Mouse (Mus musculus) heart, postnatal 25 days (tissue): ENCODE data around the gene Ndufs1. TPM values are rescaled to one million over a fixed set of nuclear protein-coding genes. Genes with fewer than 3 reads are reported as not detected.

Experiments used
- DNase-seq: peaks from one replicate; pipeline ENCODE4 v3.0.0; 2022; ENCODE audit warnings: low spot score
- intact Hi-C: fragments of 180-260 bp; cut with DNase I; formaldehyde crosslinking; loops from one replicate; pipeline ENCODE4 v1.15.1; 2025
- total RNA-seq, 2 experiments: library from RNA; stranded (reverse); gene quantifications; 2 replicates each; pipeline ENCODE4 v1.2.3; 2021

Ndufs1 gene
- 100 to 1,000 TPM; 830 to 856 TPM for total RNA-seq

DNA sequence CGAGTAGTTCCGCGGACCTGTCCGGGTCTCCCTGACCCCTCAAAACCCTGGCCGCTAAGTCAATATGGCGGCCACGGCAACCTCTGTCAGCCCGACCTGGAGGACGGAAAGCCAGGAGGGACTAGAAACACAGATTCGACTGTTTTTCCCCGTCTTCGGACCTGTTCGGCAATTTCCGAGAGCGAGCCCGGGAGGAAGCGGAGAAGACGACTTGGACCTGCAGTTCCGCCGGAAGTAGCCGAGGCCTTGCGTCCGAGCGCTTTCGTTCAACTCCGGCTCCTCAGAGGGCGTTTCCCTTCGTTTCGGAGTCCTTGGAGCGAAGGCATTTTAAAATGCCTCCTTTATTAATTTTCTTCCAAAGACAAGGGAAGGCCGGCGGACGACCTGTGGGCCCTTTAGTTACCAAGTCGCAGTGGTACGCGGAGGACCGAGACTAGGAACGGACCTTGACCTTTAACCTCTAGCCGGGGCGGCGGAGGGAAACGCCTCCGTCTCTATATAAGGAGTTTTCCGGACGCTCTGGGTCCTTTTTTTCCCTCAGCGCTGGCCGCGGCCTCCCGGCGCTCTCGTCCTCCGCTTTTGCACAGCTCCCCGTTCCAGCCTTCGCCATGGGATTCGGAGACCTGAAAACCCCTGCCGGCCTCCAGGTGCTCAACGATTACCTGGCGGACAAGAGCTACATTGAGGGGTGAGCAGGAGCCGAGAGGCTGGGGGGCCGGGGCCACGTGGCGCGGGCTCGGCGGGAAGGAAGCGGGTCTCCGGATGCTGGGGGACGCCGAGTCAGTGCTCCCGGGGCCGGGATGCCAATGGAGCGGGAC, at the start of gene Ndufs1, which contains the start of gene Eef1b2:
Gene Ndufs1, minus strand, starts transcription at position 230 of the 818 bp plus-strand sequence.
Gene Eef1b2, plus strand, starts transcription at position 222 of the 818 bp plus-strand sequence.
- intact Hi-C loops, result loop anchor here (2.0 to 10.0 kb wide), 2 partner anchors 62 to 1358 kb away; partner anchors contain the start of genes Creb1 and Ino80d
- DNase-seq, result peak; percentile 93

DNA sequence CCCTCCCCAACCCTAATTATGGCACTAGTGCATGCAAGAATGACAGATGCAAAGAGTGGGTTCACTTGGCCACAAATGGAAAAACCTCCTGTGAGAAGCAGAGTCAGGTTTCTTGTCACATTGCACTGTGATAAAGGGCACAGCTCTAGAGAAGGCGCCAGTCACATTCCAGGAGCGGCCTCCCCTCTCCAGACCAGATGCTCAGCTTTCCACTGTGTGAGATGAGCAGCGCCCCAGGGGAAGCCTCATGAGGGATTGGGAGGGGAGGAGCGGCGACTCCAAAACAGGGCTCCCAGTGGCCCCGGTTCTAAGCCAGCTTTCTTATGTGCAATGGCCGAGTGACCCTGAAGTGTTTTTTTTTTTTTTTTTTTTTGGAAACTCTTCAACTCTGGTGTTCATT, 49.3 kb upstream of the Ndufs1 start:
- intact Hi-C loops, result no loop called here
- DNase-seq, result no peak

DNA sequence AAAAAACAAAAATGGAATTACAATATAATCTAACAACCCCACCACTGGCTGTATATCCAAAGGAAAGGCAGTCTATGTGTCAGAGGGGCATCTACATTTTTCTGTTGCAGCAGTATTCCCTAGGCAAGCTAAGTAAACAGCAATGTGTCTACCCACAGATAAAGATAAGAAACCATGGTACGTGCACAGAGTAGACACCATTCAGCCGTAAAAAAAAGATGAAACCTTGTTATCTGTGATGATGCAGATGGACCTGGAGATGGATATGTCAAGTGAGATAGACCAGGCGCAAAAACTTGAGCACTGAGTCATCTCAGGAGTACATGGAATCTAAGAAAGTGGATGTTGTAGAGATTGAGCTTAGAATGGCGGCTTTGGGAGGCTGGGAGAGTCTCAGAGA, 48.4 kb upstream of the Ndufs1 start:
- DNase-seq, result no peak
- intact Hi-C loops, result no loop called here

DNA sequence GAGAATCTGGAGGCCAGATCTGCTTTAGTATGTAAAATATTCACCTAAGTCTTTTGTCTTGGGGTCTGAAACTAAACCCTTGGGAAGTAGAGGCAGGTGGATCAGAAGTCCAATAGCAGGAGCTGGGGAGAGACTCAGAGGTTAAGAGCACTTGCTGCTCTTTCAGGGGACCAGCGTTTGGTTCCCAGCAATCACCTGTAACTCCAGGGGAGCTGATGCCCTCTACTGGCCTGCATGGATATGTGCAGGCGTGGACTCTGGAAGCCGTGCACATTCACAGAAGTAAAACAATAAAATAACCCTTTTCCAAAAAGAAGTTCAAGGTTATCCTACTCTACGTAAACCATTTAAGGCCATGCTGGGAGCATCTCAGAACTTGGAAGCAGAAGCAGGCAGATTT, 42.6 kb upstream of the Ndufs1 start:
- DNase-seq, result no peak
- intact Hi-C loops, result no loop called here

DNA sequence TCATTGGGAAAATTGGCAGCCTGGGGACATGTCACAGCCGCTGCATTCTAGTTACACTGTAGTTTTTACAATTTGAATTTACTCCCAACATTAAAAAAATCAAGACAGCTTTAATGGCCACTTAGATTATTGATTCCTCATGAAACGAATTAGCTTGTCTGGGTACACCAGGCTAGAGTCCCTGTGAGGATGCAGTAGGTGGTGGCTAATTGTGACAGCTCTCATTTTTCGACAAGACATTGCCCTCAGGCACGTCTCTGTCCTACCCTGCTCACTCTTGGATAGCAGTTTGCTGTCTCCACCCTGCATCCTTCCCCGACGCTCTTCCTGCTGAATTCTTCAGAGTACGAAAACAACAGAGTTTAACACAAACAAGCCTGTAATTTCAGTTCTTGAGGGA, 38.0 kb upstream of the Ndufs1 start:
- DNase-seq, result no peak
- intact Hi-C loops, result no loop called here

DNA sequence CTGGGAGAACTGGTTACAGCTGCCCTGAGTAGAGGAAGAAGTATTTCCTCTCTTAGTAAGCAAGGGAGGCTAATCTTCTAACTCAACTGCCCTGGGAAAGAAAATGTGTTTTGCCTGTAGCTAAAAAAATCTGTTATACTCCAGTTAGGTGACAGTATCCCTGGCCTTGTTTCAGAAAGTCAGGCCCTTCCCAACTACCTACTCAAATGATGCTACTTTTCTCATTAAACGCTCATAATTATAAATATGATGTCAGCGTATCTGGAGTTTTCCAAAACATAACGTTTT, 37.6 kb upstream of the Ndufs1 start, which contains the start of gene Gpr1:
Gene Gpr1, minus strand, starts transcription at position 273 of the 288 bp plus-strand sequence.
- intact Hi-C loops, result no loop called here
- no peak for DNase-seq

DNA sequence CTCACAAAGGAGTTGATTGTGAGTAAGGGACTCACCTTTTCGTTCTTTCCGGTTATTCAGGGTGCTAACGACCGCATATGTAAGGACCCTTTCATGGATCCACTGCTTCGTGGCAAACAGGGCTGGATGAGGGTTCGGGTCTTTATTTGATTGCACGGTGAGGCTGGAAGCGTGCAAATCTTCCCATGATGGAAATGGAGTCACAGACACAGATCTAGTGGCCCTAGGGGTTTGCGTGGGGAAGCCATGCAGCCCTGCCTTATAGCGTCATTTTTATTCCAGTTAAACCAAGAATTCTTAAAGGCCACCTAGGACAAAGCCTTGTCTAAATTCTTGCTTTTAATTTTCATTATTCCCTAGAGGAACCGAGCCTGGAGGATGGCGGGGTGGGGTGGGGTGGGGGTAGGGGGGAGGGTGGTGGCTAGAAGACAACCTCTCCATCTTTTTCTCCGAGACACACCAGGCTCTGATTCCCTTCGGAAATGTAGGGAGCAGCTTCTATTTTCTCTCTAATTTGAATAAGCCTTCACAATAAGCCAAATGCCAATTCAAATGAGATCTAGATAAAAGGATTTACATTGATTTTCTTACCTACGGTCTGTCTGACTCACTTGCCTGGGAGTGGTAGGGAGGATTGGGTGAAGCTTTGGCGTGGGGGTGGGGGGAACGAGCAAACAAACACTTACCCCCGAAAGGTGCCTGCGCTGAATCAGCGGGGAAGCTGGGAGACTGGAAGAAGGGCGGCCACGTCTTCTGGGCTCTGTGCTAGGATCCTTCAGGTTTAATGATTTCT, 37.0 kb upstream of the Ndufs1 start:
- intact Hi-C loops, result no loop called here
- no peak for DNase-seq

DNA sequence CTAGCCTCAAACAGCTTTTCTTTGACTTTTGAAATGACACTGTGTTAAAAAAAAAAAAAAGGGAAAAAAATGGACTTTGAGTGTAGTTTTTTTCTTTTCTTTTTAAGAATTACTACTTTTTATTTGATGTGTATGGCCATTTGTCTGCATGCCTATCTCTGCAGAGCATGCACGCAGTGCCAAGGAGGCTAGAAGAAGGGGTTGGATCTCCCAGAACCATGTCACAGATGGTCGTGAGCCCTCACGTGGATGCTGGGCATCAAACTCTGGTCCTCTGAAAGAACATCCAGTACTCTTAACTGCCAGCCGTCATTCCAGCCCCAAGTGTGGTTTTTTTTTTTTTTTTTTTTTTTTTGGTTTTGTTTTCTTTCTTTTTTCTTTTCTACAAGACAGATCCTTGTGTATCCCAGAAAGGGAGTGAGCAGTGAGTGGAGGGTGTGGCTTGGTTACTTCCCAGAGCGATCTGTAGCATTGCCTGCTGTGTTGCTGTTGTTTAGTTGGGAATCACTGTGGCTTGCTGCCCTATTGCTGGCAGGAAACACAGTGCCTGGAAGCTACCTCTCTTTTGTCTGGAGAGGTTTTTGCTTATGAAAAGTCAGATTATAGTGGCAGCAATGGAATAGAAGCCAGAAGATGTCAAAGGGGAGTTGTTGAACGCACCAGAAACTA, 33.4 kb upstream of the Ndufs1 start:
- intact Hi-C loops, result no loop called here
- DNase-seq, result no peak

DNA sequence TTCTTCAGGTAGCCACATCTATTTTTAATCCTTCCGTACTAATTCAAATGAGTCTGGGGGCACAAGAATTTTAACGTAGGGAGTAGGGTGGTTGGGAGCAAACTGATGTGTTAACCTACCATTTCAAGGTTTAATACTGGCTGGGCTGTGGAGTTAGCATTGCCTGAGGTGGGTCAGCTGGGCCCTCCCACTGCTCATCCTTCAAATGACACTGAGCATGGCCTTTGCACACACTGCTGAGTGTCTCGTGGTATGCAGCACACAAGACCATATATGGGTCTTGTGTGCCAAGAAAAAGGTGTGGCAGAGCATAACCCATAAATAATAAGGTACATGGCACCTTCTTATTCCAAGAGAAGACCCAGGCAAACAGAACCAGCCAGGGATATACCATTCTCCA, 31.0 kb upstream of the Ndufs1 start:
- intact Hi-C loops, result no loop called here
- DNase-seq, result no peak

DNA sequence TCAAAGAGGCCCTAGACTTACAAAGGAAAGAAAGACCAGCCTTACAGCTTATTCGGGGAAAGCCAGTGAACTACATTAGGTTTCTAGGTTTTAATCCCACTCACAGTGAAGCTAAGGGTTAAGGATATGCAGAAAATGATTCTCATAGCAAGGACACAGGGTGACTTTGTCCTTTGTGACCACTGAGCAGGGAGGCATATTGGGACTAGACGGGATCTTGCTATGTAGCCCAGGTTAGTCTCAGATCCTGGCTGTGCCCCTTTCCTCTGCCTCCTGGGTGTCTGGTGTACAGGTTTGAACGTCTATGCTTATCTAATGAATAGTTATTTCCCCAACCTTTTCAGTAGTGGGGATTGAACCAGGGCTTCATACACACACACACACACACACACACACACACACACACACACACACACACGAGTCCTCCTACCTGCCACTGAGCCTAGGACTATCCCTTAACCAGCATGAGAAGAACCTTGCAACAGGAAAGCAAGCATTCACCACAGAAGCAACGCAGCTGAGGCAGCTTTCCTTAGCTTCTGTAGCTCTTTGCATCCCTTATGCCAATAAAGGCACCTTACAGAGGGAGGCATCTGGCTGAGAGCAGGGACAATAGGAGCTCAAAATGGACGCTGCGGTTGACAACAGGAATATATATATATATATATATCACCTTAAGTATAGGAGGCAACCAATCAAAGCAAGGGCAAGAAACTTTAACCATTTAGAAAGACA, 28.2 kb upstream of the Ndufs1 start:
- intact Hi-C loops, result no loop called here
- no peak for DNase-seq

DNA sequence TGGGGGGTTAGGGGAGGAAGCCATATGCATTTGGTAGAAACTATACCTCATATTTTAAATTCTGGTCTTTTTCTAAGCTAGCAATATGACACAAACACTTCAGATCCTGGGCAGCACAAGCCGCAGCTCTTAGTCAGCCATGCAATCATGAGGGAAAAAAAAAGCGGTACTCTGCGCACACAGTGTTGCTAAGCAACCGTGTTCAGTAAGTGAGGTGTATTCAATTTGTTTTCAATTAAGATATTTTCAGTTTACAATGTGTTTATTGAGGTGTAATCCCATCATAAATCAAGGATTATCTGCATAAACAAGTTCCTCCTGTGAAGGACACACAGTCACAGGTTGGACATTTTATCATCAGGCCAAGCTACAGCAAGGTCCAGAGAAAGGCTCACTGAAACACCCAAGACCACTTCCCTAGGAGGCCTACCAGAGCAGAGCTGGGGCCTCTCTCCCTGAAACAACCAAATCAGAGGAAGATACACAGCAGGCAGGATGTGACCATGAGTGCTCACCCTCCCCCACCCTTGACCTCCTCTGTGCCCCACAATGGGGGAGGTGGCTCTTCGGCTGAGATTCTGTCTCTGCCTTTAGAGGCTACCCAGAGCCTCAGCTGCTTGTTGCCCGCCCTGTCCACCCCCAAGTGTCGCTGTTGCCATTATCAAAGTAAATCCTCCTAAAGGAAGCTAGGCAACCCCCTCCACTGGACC, 27.5 kb upstream of the Ndufs1 start:
- DNase-seq, result no peak
- intact Hi-C loops, result no loop called here

DNA sequence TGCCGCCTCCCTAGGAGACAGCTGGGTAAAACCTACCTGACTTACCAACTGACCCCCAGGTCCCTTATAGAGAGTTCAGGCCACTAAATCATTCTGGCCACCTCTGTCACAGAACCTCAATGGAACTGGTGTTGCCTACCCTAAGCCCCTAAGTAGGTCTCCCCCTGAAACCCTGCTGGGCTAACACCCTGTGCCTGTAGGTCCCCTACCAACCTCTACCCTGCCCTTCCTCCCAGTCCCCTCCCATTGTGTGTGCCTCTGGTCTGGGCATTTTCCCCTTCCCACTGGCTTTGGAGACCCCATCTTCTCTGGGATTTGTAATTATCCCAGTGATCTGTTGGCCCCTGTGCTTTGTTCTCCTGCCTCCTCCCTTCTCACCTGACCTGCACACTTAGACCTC, 26.8 kb upstream of the Ndufs1 start:
- no peak for DNase-seq
- intact Hi-C loops, result no loop called here

DNA sequence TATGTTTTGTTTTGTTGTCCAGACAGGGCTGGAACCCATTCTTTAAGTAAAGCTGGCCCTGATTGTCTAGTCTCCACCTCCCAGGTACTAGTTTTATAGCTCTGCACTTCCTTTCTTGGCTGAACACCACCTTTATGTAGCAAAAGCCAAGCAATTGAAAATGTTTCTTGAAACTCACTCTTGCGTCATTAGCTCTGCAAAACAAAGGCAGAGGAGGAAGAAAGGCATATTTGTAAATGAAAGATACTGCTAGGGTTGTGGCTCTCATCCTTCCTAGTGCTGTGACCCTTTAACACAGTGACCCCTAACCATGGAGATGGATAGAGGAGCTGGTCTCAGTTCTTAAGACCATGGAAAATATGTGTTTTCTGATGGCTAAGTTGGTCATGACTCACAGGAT, 25.0 kb upstream of the Ndufs1 start:
- intact Hi-C loops, result no loop called here
- DNase-seq, result no peak

DNA sequence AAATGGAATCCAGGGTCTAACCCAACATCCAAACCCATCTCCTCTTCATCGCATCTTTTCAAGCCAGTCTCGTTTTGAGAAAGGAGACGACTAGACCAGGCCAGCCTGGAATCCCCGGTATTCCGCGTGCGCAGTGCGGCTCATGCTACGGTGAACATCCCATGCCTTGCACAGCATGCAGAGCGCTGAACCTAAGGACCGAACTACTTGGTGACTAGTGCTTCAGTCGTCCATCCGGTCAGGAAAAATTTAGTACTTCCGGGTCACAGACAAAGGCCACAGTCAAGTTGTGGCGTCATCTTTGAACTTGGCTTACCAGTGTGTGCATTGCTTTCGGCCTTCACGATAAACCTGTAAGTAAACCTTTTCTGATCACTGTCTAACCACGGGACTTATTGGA, 23.7 kb upstream of the Ndufs1 start:
- DNase-seq, result no peak
- intact Hi-C loops, result no loop called here

DNA sequence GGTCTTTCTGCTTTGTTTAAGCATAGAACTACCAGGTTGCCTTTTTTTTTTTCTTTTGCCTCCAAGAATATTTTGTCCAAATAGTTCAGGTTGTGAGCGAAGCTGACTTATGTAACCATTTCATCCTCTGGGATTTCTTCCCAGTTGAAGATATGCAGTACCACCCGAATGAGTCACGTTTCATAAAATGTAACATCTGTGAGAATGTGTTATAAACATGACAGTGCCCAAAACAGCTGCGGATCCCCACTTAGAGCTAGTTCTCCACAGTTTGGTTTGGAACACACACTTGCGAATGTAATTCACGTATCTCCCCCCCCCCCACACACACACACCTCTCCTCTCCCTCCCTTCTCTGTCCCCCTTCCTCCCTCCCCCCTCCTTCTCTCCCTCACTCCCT, 22.8 kb upstream of the Ndufs1 start:
- DNase-seq, result no peak
- intact Hi-C loops, result no loop called here

DNA sequence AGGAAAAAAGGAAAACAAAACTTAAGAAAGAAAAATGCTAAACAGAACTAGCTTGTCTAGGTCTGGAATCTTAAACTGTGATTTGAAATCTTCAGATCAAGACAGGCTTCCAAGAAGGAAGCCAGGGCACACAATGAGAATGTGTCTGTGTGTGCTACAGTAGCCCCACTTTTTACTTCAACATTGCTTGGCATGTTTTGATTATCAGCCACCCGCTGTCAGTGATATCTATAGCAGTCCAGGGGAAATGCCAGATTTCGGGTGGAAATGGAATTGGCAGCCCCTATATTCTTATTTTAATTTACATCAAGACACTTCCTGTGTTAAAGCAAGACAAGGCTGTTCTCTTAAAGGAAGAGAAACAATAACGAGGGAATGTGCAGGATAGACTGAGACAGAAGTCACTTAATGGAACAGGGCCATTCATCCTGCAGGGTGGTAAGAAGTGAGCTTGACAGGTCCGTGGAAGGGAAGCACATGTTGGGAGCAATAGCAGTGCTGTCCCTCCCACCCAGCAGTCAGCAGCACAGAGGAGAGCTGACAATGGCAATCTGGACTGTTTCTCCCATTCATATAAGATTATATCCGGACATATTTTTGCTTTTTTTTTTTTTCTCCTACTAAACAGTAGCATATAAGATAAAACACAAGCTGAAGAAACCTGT, 19.3 kb upstream of the Ndufs1 start:
- DNase-seq, result no peak
- intact Hi-C loops, result no loop called here

DNA sequence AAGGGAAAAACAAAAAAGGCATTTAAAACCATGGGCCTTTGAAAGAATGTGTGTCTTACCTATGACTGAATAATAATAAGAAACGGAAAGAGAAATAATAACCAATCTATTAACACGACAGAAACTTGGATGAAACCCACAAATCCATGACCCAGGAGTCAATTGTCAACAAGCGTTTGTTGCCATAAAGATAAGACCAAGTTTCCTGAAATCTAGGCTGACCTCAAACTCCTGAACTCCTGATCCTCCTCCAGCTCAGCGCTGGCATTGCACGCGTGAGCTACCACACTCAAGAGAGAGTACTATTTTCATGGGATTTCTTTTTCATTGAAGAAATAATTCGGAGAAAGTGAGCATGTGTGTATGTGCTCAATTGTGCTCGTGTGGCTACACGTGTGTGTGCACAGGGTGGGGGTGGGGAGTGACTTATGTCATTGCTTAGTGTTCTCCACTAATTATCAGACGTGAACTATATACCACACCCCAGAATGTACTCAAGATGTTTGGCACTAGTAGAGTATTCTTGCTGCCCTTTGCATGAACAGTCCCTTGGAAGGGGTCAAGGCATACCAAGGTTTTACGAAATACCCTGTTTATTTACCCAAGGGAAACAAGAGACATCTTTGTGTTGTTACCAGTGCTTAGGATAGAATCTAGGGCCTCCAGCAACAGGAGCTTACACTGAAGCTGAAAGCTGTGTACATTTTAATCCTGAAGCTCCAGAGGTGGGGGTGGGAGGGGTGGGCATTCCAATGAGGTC, 15.9 kb upstream of the Ndufs1 start:
- intact Hi-C loops, result no loop called here
- no peak for DNase-seq

DNA sequence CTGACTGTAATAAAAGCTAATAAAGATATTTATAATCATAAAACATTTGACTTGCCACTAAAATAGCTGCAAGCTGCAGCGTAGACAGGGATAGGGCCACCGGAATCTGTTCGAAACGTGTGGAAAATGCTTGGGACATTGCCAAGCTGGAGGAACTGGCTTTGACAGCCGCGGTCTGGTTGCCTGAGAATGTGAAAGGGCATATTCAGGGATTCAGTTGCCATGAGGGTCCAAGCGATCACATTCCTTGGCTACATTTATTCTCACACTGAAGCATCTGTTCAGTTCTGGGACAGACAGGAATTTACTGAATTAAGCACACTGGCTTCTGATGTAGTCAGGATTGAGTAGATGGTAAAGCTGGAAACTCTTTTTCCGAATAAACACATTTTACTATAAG, 14.2 kb upstream of the Ndufs1 start:
- no peak for DNase-seq
- intact Hi-C loops, result no loop called here
